Mouse (Mus musculus): ENCODE measurements around the gene Etl4. TPM values are rescaled to one million over a fixed set of nuclear protein-coding genes. Genes with fewer than 3 reads are reported as not detected.

Etl4 gene
- polyA plus RNA-seq, 1 experiment from 2014 or later, result 76.7 TPM

- H3K36me3 ChIP-seq (ENCODE audit: control insufficient read depth, insufficient read depth, low read length), result no peaks in the 10 kb centered on the region
- 0 out of 2 replicates have a peak, but pooled peaks cover 4% of the 10 kb centered on the region for H3K4me1 ChIP-seq (ENCODE audit: control insufficient read depth, insufficient read depth, low read length)
- 61% methylated on average over 9 of the region's 9 CpGs for WGBS
- H3K27ac ChIP-seq (ENCODE audit: low read length), result no peak overlapping the region
- H3K4me2 ChIP-seq (replicated peaks; ENCODE audit: low read depth, low read length), result no peak overlapping the region
- no peaks in the 10 kb centered on the region for H3K27me3 ChIP-seq (ENCODE audit: control insufficient read depth, insufficient read depth, low read length)
- H3K4me3 ChIP-seq (ENCODE audit: low read depth, low read length), result no peak overlapping the region
- H3K9ac ChIP-seq (replicated peaks; ENCODE audit: low read depth, low read length), result no peak overlapping the region
- no peak for ATAC-seq (ENCODE audit: insufficient number of reproducible peaks, insufficient read depth, low FRiP score, low read depth)
- H3K9me3 ChIP-seq (ENCODE audit: control insufficient read depth, low read depth, low read length), result no peaks in the 10 kb centered on the region
Measured at GRCm38 (mm10) chr2:20654598-20655340, 745.2 kb downstream of the Etl4 start.

GRCm38 (mm10) chr2:20655341-20655612 is 745.7 kb downstream of the Etl4 start:
- no peak overlapping the region for H3K27ac ChIP-seq (ENCODE audit: low read length)
- H3K4me1 ChIP-seq (ENCODE audit: control insufficient read depth, insufficient read depth, low read length), result no peaks in the 10 kb centered on the region
- H3K4me3 ChIP-seq (ENCODE audit: low read depth, low read length), result no peak overlapping the region
- no peak for ATAC-seq (ENCODE audit: insufficient number of reproducible peaks, insufficient read depth, low FRiP score, low read depth)
- H3K27me3 ChIP-seq (ENCODE audit: control insufficient read depth, insufficient read depth, low read length), result no peaks in the 10 kb centered on the region
- H3K9ac ChIP-seq (replicated peaks; ENCODE audit: low read depth, low read length), result no peak overlapping the region
- no peaks in the 10 kb centered on the region for H3K9me3 ChIP-seq (ENCODE audit: control insufficient read depth, low read depth, low read length)
- 49% methylated on average over 2 of the region's 2 CpGs for WGBS
- no peak overlapping the region for H3K4me2 ChIP-seq (replicated peaks; ENCODE audit: low read depth, low read length)
- H3K36me3 ChIP-seq (ENCODE audit: control insufficient read depth, insufficient read depth, low read length), result no peaks in the 10 kb centered on the region

- WGBS, result 68% methylated on average over 3 of the region's 3 CpGs
Measured at GRCm38 (mm10) chr2:20657856-20658255, 748.3 kb downstream of the Etl4 start.

GRCm38 (mm10) chr2:20661841-20662240 is 752.3 kb downstream of the Etl4 start:
- Histone ChIP-seq H3K4me3 (ENCODE audit: low read depth, low read length) (no peak overlapping the region), H3K27me3 (ENCODE audit: control insufficient read depth, insufficient read depth, low read length) (no peaks in the 10 kb centered on the region), H3K9ac (replicated peaks; ENCODE audit: low read depth, low read length) (no peak overlapping the region), H3K27ac (ENCODE audit: low read length) (no peak overlapping the region), H3K4me1 (ENCODE audit: control insufficient read depth, insufficient read depth, low read length) (0 out of 2 replicates have a peak, but pooled peaks cover 3% of the 10 kb centered on the region), H3K4me2 (replicated peaks; ENCODE audit: low read depth, low read length) (no peak overlapping the region), H3K9me3 (ENCODE audit: control insufficient read depth, low read depth, low read length) (no peaks in the 10 kb centered on the region), H3K36me3 (ENCODE audit: control insufficient read depth, insufficient read depth, low read length) (no peaks in the 10 kb centered on the region)
- ATAC-seq (ENCODE audit: insufficient number of reproducible peaks, insufficient read depth, low FRiP score, low read depth), result no peak
- 95% methylated on average over 11 of the region's 11 CpGs for WGBS

More at GRCm38 (mm10) chr2:20657856-20658255, 748.3 kb downstream of the Etl4 start:
- no peak overlapping the region for H3K9ac ChIP-seq (replicated peaks; ENCODE audit: low read depth, low read length)
- H3K4me3 ChIP-seq (ENCODE audit: low read depth, low read length), result no peak overlapping the region
- no peaks in the 10 kb centered on the region for H3K27me3 ChIP-seq (ENCODE audit: control insufficient read depth, insufficient read depth, low read length)
- no peaks in the 10 kb centered on the region for H3K4me1 ChIP-seq (ENCODE audit: control insufficient read depth, insufficient read depth, low read length)
- no peaks in the 10 kb centered on the region for H3K9me3 ChIP-seq (ENCODE audit: control insufficient read depth, low read depth, low read length)
- H3K27ac ChIP-seq (ENCODE audit: low read length), result no peak overlapping the region
- no peak overlapping the region for H3K4me2 ChIP-seq (replicated peaks; ENCODE audit: low read depth, low read length)
- H3K36me3 ChIP-seq (ENCODE audit: control insufficient read depth, insufficient read depth, low read length), result no peaks in the 10 kb centered on the region
- ATAC-seq (ENCODE audit: insufficient number of reproducible peaks, insufficient read depth, low FRiP score, low read depth), result no peak

- Histone ChIP-seq H3K27ac (ENCODE audit: low read length) (no peak overlapping the region), H3K9me3 (ENCODE audit: control insufficient read depth, low read depth, low read length) (no peaks in the 10 kb centered on the region), H3K4me1 (ENCODE audit: control insufficient read depth, insufficient read depth, low read length) (0 out of 2 replicates have a peak, but pooled peaks cover 3% of the 10 kb centered on the region), H3K4me2 (replicated peaks; ENCODE audit: low read depth, low read length) (no peak overlapping the region), H3K4me3 (ENCODE audit: low read depth, low read length) (no peak overlapping the region), H3K36me3 (ENCODE audit: control insufficient read depth, insufficient read depth, low read length) (no peaks in the 10 kb centered on the region), H3K27me3 (ENCODE audit: control insufficient read depth, insufficient read depth, low read length) (no peaks in the 10 kb centered on the region), H3K9ac (replicated peaks; ENCODE audit: low read depth, low read length) (no peak overlapping the region)
- WGBS, result 89% methylated on average over 3 of the region's 3 CpGs
- no peak for ATAC-seq (ENCODE audit: insufficient number of reproducible peaks, insufficient read depth, low FRiP score, low read depth)
Measured at GRCm38 (mm10) chr2:20662696-20663095, 753.1 kb downstream of the Etl4 start.

GRCm38 (mm10) chr2:20665309-20665971 is 755.9 kb downstream of the Etl4 start:
- no peaks in the 10 kb centered on the region for H3K27me3 ChIP-seq (ENCODE audit: control insufficient read depth, insufficient read depth, low read length)
- H3K36me3 ChIP-seq (ENCODE audit: control insufficient read depth, insufficient read depth, low read length), result no peaks in the 10 kb centered on the region
- H3K4me3 ChIP-seq (ENCODE audit: low read depth, low read length), result no peak overlapping the region
- no peaks in the 10 kb centered on the region for H3K9me3 ChIP-seq (ENCODE audit: control insufficient read depth, low read depth, low read length)
- H3K27ac ChIP-seq (ENCODE audit: low read length), result peak overlapping the region; percentile 36
- peak; percentile 38; the same call in 1 of the 2 replicates for ATAC-seq (ENCODE audit: insufficient number of reproducible peaks, insufficient read depth, low FRiP score, low read depth)
- 18% methylated on average over 5 of the region's 5 CpGs for WGBS
- no peak overlapping the region for H3K9ac ChIP-seq (replicated peaks; ENCODE audit: low read depth, low read length)
- H3K4me1 ChIP-seq (ENCODE audit: control insufficient read depth, insufficient read depth, low read length), result 0 out of 2 replicates have a peak, but pooled peaks cover 3% of the 10 kb centered on the region
- no peak overlapping the region for H3K4me2 ChIP-seq (replicated peaks; ENCODE audit: low read depth, low read length)

- 0 out of 2 replicates have a peak, but pooled peaks cover 3% of the 10 kb centered on the region for H3K4me1 ChIP-seq (ENCODE audit: control insufficient read depth, insufficient read depth, low read length)
- no peaks in the 10 kb centered on the region for H3K36me3 ChIP-seq (ENCODE audit: control insufficient read depth, insufficient read depth, low read length)
- H3K4me2 ChIP-seq (replicated peaks; ENCODE audit: low read depth, low read length), result no peak overlapping the region
- 48% methylated on average over 2 of the region's 2 CpGs for WGBS
- ATAC-seq (ENCODE audit: insufficient number of reproducible peaks, insufficient read depth, low FRiP score, low read depth), result peak; percentile 64; the same call in 1 of the 2 replicates
- no peaks in the 10 kb centered on the region for H3K27me3 ChIP-seq (ENCODE audit: control insufficient read depth, insufficient read depth, low read length)
- H3K4me3 ChIP-seq (ENCODE audit: low read depth, low read length), result no peak overlapping the region
- H3K27ac ChIP-seq (ENCODE audit: low read length), result peak overlapping the region; percentile 36; the same call in 1 of the 2 replicates
- H3K9me3 ChIP-seq (ENCODE audit: control insufficient read depth, low read depth, low read length), result no peaks in the 10 kb centered on the region
- H3K9ac ChIP-seq (replicated peaks; ENCODE audit: low read depth, low read length), result no peak overlapping the region
Measured at GRCm38 (mm10) chr2:20666051-20666478, 756.5 kb downstream of the Etl4 start.

GRCm38 (mm10) chr2:20667876-20668275 is 758.3 kb downstream of the Etl4 start:
- H3K9me3 ChIP-seq (ENCODE audit: control insufficient read depth, low read depth, low read length), result no peaks in the 10 kb centered on the region
- no peak for ATAC-seq (ENCODE audit: insufficient number of reproducible peaks, insufficient read depth, low FRiP score, low read depth)
- H3K27me3 ChIP-seq (ENCODE audit: control insufficient read depth, insufficient read depth, low read length), result no peaks in the 10 kb centered on the region
- H3K4me1 ChIP-seq (ENCODE audit: control insufficient read depth, insufficient read depth, low read length), result 0 out of 2 replicates have a peak, but pooled peaks cover 3% of the 10 kb centered on the region
- no peaks in the 10 kb centered on the region for H3K36me3 ChIP-seq (ENCODE audit: control insufficient read depth, insufficient read depth, low read length)
- H3K4me2 ChIP-seq (replicated peaks; ENCODE audit: low read depth, low read length), result no peak overlapping the region
- no peak overlapping the region for H3K9ac ChIP-seq (replicated peaks; ENCODE audit: low read depth, low read length)
- no peak overlapping the region for H3K27ac ChIP-seq (ENCODE audit: low read length)
- 90% methylated on average over 3 of the region's 3 CpGs for WGBS
- no peak overlapping the region for H3K4me3 ChIP-seq (ENCODE audit: low read depth, low read length)

All from stomach, embryonic 14.5 days (tissue).